Mouse (Mus musculus): ENCODE results near the gene Pex11g. TPM values are rescaled to one million over a fixed set of nuclear protein-coding genes. Genes with fewer than 3 reads are reported as not detected.

Pex11g gene
- polyA plus RNA-seq, 1 experiment from 2014 or later = 14.8 TPM

- no peak overlapping the region for H3K4me2 ChIP-seq (ENCODE audit: low read depth, low read length)
- 0 out of 2 replicates have a peak, but pooled peaks cover 9% of the 10 kb centered on the region for H3K4me1 ChIP-seq (ENCODE audit: insufficient read depth)
- no peaks in the 10 kb centered on the region for H3K27me3 ChIP-seq (ENCODE audit: insufficient read depth, low read length)
- no peak overlapping the region for H3K9ac ChIP-seq (replicated peaks)
- H3K4me3 ChIP-seq (ENCODE audit: low read depth, low read length) = no peak overlapping the region
- H3K27ac ChIP-seq (ENCODE audit: low read depth) = no peak overlapping the region
- 50% methylated on average over 7 of the region's 7 CpGs for WGBS (ENCODE audit: insufficient replicate concordance)
- ATAC-seq = no peak
- TF ChIP-seq EP300 (IDR thresholded peaks at IDR 0.05; ENCODE audit: low read depth) (no peak), CTCF (IDR thresholded peaks at IDR 0.05; ENCODE audit: low read depth) (no peak)
- no peaks in the 10 kb centered on the region for H3K36me3 ChIP-seq (replicated peaks; ENCODE audit: insufficient read depth, low read length)
- no peaks in the 10 kb centered on the region for H3K9me3 ChIP-seq (ENCODE audit: low read length)
- DNase-seq = no peak
These were observed 16.1 kb upstream of the Pex11g start for GRCm38 (mm10) chr8:3483546-3483945.

GRCm38 (mm10) chr8:3482240-3482740 is 14.8 kb upstream of the Pex11g start:
- no peak for TF ChIP-seq EP300 (IDR thresholded peaks at IDR 0.05; ENCODE audit: low read depth)
- no peak for TF ChIP-seq CTCF (IDR thresholded peaks at IDR 0.05; ENCODE audit: low read depth)
- ATAC-seq = no peak
- no peak overlapping the region for H3K9ac ChIP-seq (replicated peaks)
- H3K4me1 ChIP-seq (ENCODE audit: insufficient read depth) = 0 out of 2 replicates have a peak, but pooled peaks cover 9% of the 10 kb centered on the region
- no peak overlapping the region for H3K4me2 ChIP-seq (ENCODE audit: low read depth, low read length)
- no peaks in the 10 kb centered on the region for H3K36me3 ChIP-seq (replicated peaks; ENCODE audit: insufficient read depth, low read length)
- H3K27ac ChIP-seq (ENCODE audit: low read depth) = no peak overlapping the region
- H3K9me3 ChIP-seq (ENCODE audit: low read length) = no peaks in the 10 kb centered on the region
- H3K4me3 ChIP-seq (ENCODE audit: low read depth, low read length) = no peak overlapping the region
- 82% methylated on average over 22 of the region's 22 CpGs for WGBS (ENCODE audit: insufficient replicate concordance)
- DNase-seq = no peak
- H3K27me3 ChIP-seq (ENCODE audit: insufficient read depth, low read length) = peaks cover 3% of the 10 kb centered on the region; the same call in 1 of the 2 replicates

- Histone ChIP-seq H3K27ac (ENCODE audit: low read depth) (no peak overlapping the region), H3K9ac (replicated peaks) (no peak overlapping the region), H3K36me3 (replicated peaks; ENCODE audit: insufficient read depth, low read length) (no peaks in the 10 kb centered on the region), H3K9me3 (ENCODE audit: low read length) (no peaks in the 10 kb centered on the region), H3K27me3 (ENCODE audit: insufficient read depth, low read length) (peaks cover 3% of the 10 kb centered on the region; the same call in 1 of the 2 replicates), H3K4me1 (ENCODE audit: insufficient read depth) (0 out of 2 replicates have a peak, but pooled peaks cover 9% of the 10 kb centered on the region), H3K4me2 (ENCODE audit: low read depth, low read length) (no peak overlapping the region), H3K4me3 (ENCODE audit: low read depth, low read length) (no peak overlapping the region)
- ATAC-seq (peak; percentile 70), DNase-seq (no peak)
- 52% methylated on average over 5 of the region's 5 CpGs for WGBS (ENCODE audit: insufficient replicate concordance)
- no peak for TF ChIP-seq CTCF (IDR thresholded peaks at IDR 0.05; ENCODE audit: low read depth)
- no peak for TF ChIP-seq EP300 (IDR thresholded peaks at IDR 0.05; ENCODE audit: low read depth)
These were observed 14.1 kb upstream of the Pex11g start for GRCm38 (mm10) chr8:3481605-3482004.

GRCm38 (mm10) chr8:3480221-3480785 is 12.8 kb upstream of the Pex11g start:
- no peak for ATAC-seq
- WGBS (ENCODE audit: insufficient replicate concordance) = 63% methylated on average over 4 of the region's 4 CpGs
- TF ChIP-seq CTCF (IDR thresholded peaks at IDR 0.05; ENCODE audit: low read depth) (no peak), EP300 (IDR thresholded peaks at IDR 0.05; ENCODE audit: low read depth) (no peak)
- no peaks in the 10 kb centered on the region for H3K9me3 ChIP-seq (ENCODE audit: low read length)
- H3K27me3 ChIP-seq (ENCODE audit: insufficient read depth, low read length) = peaks cover 7% of the 10 kb centered on the region; the same call in 1 of the 2 replicates
- H3K9ac ChIP-seq (replicated peaks) = no peak overlapping the region
- no peak overlapping the region for H3K27ac ChIP-seq (ENCODE audit: low read depth)
- 0 out of 2 replicates have a peak, but pooled peaks cover 9% of the 10 kb centered on the region for H3K4me1 ChIP-seq (ENCODE audit: insufficient read depth)
- H3K36me3 ChIP-seq (replicated peaks; ENCODE audit: insufficient read depth, low read length) = no peaks in the 10 kb centered on the region
- H3K4me3 ChIP-seq (ENCODE audit: low read depth, low read length) = no peak overlapping the region
- H3K4me2 ChIP-seq (ENCODE audit: low read depth, low read length) = no peak overlapping the region
- DNase-seq = no peak

- Histone ChIP-seq H3K36me3 (replicated peaks; ENCODE audit: insufficient read depth, low read length) (no peaks in the 10 kb centered on the region), H3K9ac (replicated peaks) (no peak overlapping the region), H3K4me2 (ENCODE audit: low read depth, low read length) (peak overlapping the region; percentile 48; the same call in 1 of the 2 replicates), H3K27me3 (ENCODE audit: insufficient read depth, low read length) (peaks cover 7% of the 10 kb centered on the region; the same call in 1 of the 2 replicates), H3K4me3 (ENCODE audit: low read depth, low read length) (no peak overlapping the region), H3K27ac (ENCODE audit: low read depth) (no peak overlapping the region), H3K4me1 (ENCODE audit: insufficient read depth) (0 out of 2 replicates have a peak, but pooled peaks cover 3% of the 10 kb centered on the region), H3K9me3 (ENCODE audit: low read length) (no peaks in the 10 kb centered on the region)
- 27% methylated on average over 37 of the region's 37 CpGs for WGBS (ENCODE audit: insufficient replicate concordance)
- no peak for DNase-seq
- TF ChIP-seq EP300 (IDR thresholded peaks at IDR 0.05; ENCODE audit: low read depth) (no peak), CTCF (IDR thresholded peaks at IDR 0.05; ENCODE audit: low read depth) (no peak)
- ATAC-seq = peak; percentile 19; the same call in 1 of the 2 replicates
These were observed 8.4 kb upstream of the Pex11g start for GRCm38 (mm10) chr8:3475715-3476429.

GRCm38 (mm10) chr8:3470562-3470961 is 3.1 kb upstream of the Pex11g start, which contains the start of gene Tex45:
Gene Tex45 (plus strand): TSS chr8:3470862.
- Histone ChIP-seq H3K4me2 (ENCODE audit: low read depth, low read length) (no peak within 1 kb of the TSS), H3K4me3 (ENCODE audit: low read depth, low read length) (no peak within 1 kb of the TSS), H3K27me3 (ENCODE audit: insufficient read depth, low read length) (no peaks in the 10 kb centered on the region), H3K4me1 (ENCODE audit: insufficient read depth) (peaks cover 6% of the 10 kb centered on the region; the same call in 1 of the 2 replicates), H3K27ac (ENCODE audit: low read depth) (no peak within 1 kb of the TSS), H3K36me3 (replicated peaks; ENCODE audit: insufficient read depth, low read length) (no peaks in the 10 kb centered on the region), H3K9me3 (ENCODE audit: low read length) (no peaks in the 10 kb centered on the region), H3K9ac (replicated peaks) (no peak within 1 kb of the TSS)
- no peak for TF ChIP-seq EP300 (IDR thresholded peaks at IDR 0.05; ENCODE audit: low read depth)
- TF ChIP-seq CTCF (IDR thresholded peaks at IDR 0.05; ENCODE audit: low read depth) = no peak
- ATAC-seq (no peak), DNase-seq (no peak)
